Comparison of ENCODE assay signal across 25 mouse cellular contexts in genomic region chr9:87320758-87321157, GRCm38 (mm10).
DNase-seq lines count a peak whose midpoint lies in the region; ATAC-seq lines count a peak whose summit lies in the region.
"Had no signal": no experiment of that assay in that cellular context is flagged by ENCODE, and none has a peak within 500 bp of the region (broad histone marks: within the 10 kb centered on the region; RNA-seq: fewer than 3 reads in every experiment).

No protein-coding gene starts in this region.

- no peak overlapping the region for H3K27ac ChIP-seq in embryonic facial prominence, embryonic 11.5 days (replicated peaks; ENCODE audit: low read depth, low read length)
- no peak overlapping the region for H3K27ac ChIP-seq in embryonic facial prominence, embryonic 10.5 days (replicated peaks)
- no peak overlapping the region for H3K27ac ChIP-seq in forebrain, embryonic 16.5 days (ENCODE audit: low read length)
- H3K27ac ChIP-seq: heart, embryonic 13.5 days; hindbrain, embryonic 10.5 days; hindbrain, postnatal 0 days; intestine, embryonic 15.5 days; kidney, postnatal 0 days; liver, embryonic 15.5 days had no signal

- ATAC-seq in embryonic facial prominence, embryonic 11.5 days (replicated peaks; ENCODE audit: insufficient number of reproducible peaks, low FRiP score, low TSS enrichment, low read depth) = 0 out of 2 replicates have a peak, but pooled peaks have one; percentile 20
- ATAC-seq in forebrain, embryonic 16.5 days = peak; percentile 62; the same call in 1 of the 2 replicates
- ATAC-seq: hindbrain, postnatal 0 days; intestine, embryonic 15.5 days had no signal

- no peak overlapping the region for H3K9ac ChIP-seq in embryonic facial prominence, embryonic 11.5 days (replicated peaks; ENCODE audit: low read length)
- no peak overlapping the region for H3K9ac ChIP-seq in forebrain, embryonic 16.5 days (replicated peaks; ENCODE audit: low read depth, low read length)
- H3K9ac ChIP-seq: heart, embryonic 13.5 days; intestine, embryonic 15.5 days; liver, embryonic 15.5 days; lung, embryonic 14.5 days had no signal

- H3K9me3 ChIP-seq in embryonic facial prominence, embryonic 11.5 days (replicated peaks; ENCODE audit: control insufficient read depth, low read length) = no peaks in the 10 kb centered on the region
- H3K9me3 ChIP-seq in embryonic facial prominence, embryonic 10.5 days = no peaks in the 10 kb centered on the region
- no peaks in the 10 kb centered on the region for H3K9me3 ChIP-seq in forebrain, embryonic 16.5 days (ENCODE audit: control insufficient read depth, low read length)
- H3K9me3 ChIP-seq: G1E; heart, embryonic 13.5 days; hindbrain, embryonic 10.5 days; intestine, embryonic 15.5 days; liver, embryonic 15.5 days had no signal

- H3K36me3 ChIP-seq in embryonic facial prominence, embryonic 11.5 days (replicated peaks; ENCODE audit: control insufficient read depth, insufficient read depth, low read depth, low read length) = no peaks in the 10 kb centered on the region
- H3K36me3 ChIP-seq in embryonic facial prominence, embryonic 10.5 days (replicated peaks) = no peaks in the 10 kb centered on the region
- no peaks in the 10 kb centered on the region for H3K36me3 ChIP-seq in forebrain, embryonic 16.5 days (ENCODE audit: control insufficient read depth, insufficient read depth)
- H3K36me3 ChIP-seq: G1E; heart, embryonic 13.5 days; hindbrain, embryonic 10.5 days; intestine, embryonic 15.5 days; liver, embryonic 15.5 days had no signal

- H3K4me1 ChIP-seq in embryonic facial prominence, embryonic 11.5 days (ENCODE audit: control insufficient read depth, insufficient read depth, low read length) = no peaks in the 10 kb centered on the region
- H3K4me1 ChIP-seq in embryonic facial prominence, embryonic 10.5 days = peaks cover 10% of the 10 kb centered on the region; the same call in 1 of the 2 replicates
- no peaks in the 10 kb centered on the region for H3K4me1 ChIP-seq in forebrain, embryonic 16.5 days (replicated peaks; ENCODE audit: control insufficient read depth, insufficient read depth, low read length)
- H3K4me1 ChIP-seq: heart, embryonic 13.5 days; hindbrain, embryonic 10.5 days; intestine, embryonic 15.5 days; liver, embryonic 15.5 days had no signal

- no peak overlapping the region for H3K4me3 ChIP-seq in embryonic facial prominence, embryonic 11.5 days (ENCODE audit: low read depth, low read length)
- no peak overlapping the region for H3K4me3 ChIP-seq in embryonic facial prominence, embryonic 10.5 days
- H3K4me3 ChIP-seq in forebrain, embryonic 16.5 days (replicated peaks; ENCODE audit: low read length) = no peak overlapping the region
- H3K4me3 ChIP-seq: heart, embryonic 13.5 days; hindbrain, embryonic 10.5 days; intestine, embryonic 15.5 days; liver, embryonic 15.5 days had no signal

- WGBS in embryonic facial prominence, embryonic 11.5 days = 91% methylated on average over 13 of the region's 13 CpGs
- WGBS in embryonic facial prominence, embryonic 10.5 days = 87% methylated on average over 13 of the region's 13 CpGs
- WGBS in forebrain, embryonic 16.5 days = 58% methylated on average over 13 of the region's 13 CpGs

- no peak for DNase-seq in embryonic facial prominence, embryonic 11.5 days (ENCODE audit: low spot score)
- no peak for DNase-seq in embryonic facial prominence, embryonic 10.5 days (ENCODE audit: low spot score)
- DNase-seq in Muller cell, postnatal 12 days (ENCODE audit: inconsistent ontology term) = peak; percentile 16
- DNase-seq in retina, embryonic 14.5 days (ENCODE audit: low spot score) = peak; percentile 37
- no peak for DNase-seq in frontal cortex, postnatal 25 days (ENCODE audit: low spot score in 2 of 2)
- DNase-seq in thymus, postnatal 25 days = no peak
- DNase-seq: adrenal gland, postnatal 25 days; cerebellum, adult 18-20 months; cerebellum, postnatal 14 days; heart, postnatal 10 days; kidney, adult 2 months; kidney, postnatal 4 days; left cerebral cortex, postnatal 4 days; lung, embryonic 14.5 days; lung, postnatal 14 days; midbrain, embryonic 14.5 days; right cerebral cortex, postnatal 14 days had no signal

- H3K4me2 ChIP-seq in embryonic facial prominence, embryonic 11.5 days (ENCODE audit: low read depth, low read length) = no peak overlapping the region
- no peak overlapping the region for H3K4me2 ChIP-seq in forebrain, embryonic 16.5 days (ENCODE audit: low read length)
- H3K4me2 ChIP-seq: heart, embryonic 13.5 days; intestine, embryonic 15.5 days; liver, embryonic 15.5 days; lung, embryonic 14.5 days had no signal

- H3K27me3 ChIP-seq in embryonic facial prominence, embryonic 11.5 days (ENCODE audit: control insufficient read depth, insufficient read depth, low read length) = no peaks in the 10 kb centered on the region
- no peaks in the 10 kb centered on the region for H3K27me3 ChIP-seq in embryonic facial prominence, embryonic 10.5 days (replicated peaks; ENCODE audit: low read depth, poor library complexity, severe bottlenecking)
- no peaks in the 10 kb centered on the region for H3K27me3 ChIP-seq in forebrain, embryonic 16.5 days (replicated peaks; ENCODE audit: control insufficient read depth, insufficient read depth, low read length)
- H3K27me3 ChIP-seq: heart, embryonic 13.5 days; intestine, embryonic 15.5 days; liver, embryonic 15.5 days had no signal

Comparison
In these comparisons a context has a peak if more than half of its experiments do, and no peak if none do; other contexts are left out.
1. DNase-seq: peak in Muller cell, postnatal 12 days (single experiment) and retina, embryonic 14.5 days (single experiment); none in embryonic facial prominence, embryonic 11.5 days (single experiment), embryonic facial prominence, embryonic 10.5 days (single experiment), frontal cortex, postnatal 25 days (0 of 2) and thymus, postnatal 25 days (single experiment).